Mouse (Mus musculus) ZHBTc4 (cell line): ENCODE measurements around the gene Lama2.

Experiments
- DNase-seq: peaks from one replicate; pipeline ENCODE4 v3.0.0-alpha.2; 2011; ENCODE audit warnings: low read depth, low spot score

Lama2 gene

DNA sequence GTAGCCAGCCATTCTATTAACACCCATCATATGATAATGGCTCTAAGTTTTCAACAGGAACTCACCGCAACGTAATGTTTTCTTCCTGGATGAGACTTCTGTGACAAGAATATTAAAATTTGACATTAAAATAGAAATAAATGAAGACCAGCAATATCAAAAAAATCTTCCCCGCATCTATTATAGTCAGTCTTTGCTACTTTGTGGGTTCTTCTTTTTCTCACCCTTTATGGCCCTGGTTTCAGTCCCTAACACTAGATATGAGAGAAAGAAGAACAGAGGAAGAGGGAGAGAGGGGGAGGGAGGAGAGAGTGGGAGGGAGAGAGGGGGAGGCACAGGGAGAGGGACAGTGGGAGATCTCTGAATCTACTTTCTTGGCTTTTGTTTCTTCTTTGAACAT, at the start of gene Lama2:
Gene Lama2, minus strand, starts transcription at position 101 of the 400 bp plus-strand sequence.
- DNase-seq: no peak

DNA sequence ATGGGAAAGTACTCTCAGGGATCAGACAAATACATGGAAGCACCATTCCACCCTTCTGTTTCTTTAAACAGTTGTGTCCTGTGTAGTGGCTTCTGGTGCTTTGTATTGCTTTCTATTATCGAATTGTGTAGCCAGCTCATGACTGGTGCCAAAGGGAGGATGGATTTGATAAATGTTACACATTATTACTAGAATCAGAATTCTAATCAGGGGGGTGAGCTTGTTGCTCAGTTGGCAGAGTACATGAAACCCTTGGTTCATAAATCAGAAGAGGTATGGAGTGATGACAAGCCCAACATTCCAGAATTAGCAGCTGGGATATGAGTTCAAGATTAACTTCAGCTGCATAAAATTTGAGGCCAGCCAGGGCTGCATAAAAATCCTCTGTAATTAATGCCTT, 44.8 kb upstream of the Lama2 start:
- no peak for DNase-seq

DNA sequence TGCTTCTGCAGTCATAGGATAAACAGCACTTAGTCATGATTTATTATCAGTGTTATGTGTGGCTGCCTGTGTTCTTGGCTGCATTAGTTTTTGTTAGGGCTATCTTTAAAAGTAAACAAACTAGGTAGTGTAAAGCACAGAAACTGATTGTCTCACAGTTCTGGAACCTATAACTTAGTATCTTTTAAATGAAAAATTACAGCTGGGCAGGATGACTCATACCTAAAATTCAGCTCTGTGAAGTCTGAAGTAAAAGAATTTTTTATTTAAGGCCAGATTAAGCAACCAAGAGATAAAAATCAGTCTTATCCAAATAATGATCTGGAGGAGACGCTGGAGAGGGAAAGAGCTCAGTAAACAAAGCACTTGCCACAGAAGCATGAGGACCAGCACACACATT, 43.8 kb upstream of the Lama2 start:
- no peak for DNase-seq

DNA sequence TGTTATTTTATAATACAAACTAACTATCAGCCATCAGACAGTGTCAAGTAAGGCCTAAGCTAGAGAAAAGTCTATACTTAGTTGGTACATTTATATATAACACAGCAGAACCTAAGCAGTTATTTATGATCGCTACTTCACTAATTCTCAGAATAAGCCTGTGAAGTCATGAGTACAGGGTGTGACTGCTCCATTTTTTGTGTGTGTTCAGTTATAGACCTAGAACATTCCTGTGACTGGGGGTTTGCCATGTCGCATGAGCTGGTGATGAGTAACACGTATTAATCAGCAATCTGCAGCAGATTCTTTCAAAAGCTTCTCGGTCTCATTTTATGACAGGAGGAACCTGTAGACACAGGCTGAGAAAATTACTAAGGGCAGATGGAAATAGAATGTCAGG, 34.6 kb upstream of the Lama2 start:
- no peak for DNase-seq

DNA sequence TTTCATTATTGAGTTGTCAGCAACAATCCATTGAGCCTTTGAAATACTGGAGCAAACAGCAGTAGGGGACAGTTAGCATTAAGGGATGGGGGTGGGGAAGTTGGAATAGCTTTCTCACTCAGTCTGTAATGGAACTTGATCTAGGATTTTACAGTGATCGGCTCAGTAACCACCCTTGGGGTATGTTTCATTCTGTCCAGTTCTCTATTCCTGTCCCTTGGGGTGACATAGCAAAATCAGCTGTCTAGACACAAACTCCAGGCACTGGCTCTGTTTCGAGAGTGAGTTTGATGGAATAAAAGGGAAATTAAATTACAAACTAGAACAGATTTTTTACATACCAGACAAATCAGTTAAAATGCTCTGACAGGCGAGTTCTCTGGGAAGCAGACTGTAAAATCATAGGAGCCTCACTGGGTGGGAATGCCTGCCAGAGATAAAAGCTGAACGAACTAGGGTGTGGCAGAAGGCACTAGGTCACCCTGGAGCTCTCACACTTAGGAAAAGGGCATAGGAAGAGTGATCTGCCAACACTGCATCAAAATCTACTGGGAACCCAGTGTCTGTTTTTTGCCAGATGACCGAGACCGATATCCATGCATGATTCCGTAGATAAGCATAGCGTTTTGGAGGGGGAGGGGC, 33.3 kb upstream of the Lama2 start:
- peak; percentile 13 for DNase-seq

- DNase-seq: no peak
Observed at GRCm38 (mm10) chr10:27635721-27636120, 16.2 kb upstream of the Lama2 start.

DNA sequence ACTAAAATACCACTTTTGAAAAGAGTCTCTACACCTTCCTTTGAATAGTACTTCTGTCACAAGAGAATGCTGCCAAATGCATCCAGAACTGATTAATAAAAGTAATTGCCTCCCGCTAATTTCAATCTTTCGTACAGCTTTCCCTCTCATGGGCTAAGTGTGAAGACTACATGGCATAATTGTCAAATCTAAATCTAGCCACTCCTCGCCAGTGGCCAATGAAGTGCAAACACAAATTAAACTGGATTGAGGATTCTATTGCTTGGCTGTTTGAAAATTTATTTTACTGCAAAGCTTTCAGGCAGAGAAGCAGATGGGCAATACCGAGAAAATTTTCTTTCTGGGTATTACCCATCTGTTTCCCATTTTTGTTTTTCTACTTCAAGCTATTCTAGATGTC, 11.4 kb upstream of the Lama2 start:
- DNase-seq: no peak

DNA sequence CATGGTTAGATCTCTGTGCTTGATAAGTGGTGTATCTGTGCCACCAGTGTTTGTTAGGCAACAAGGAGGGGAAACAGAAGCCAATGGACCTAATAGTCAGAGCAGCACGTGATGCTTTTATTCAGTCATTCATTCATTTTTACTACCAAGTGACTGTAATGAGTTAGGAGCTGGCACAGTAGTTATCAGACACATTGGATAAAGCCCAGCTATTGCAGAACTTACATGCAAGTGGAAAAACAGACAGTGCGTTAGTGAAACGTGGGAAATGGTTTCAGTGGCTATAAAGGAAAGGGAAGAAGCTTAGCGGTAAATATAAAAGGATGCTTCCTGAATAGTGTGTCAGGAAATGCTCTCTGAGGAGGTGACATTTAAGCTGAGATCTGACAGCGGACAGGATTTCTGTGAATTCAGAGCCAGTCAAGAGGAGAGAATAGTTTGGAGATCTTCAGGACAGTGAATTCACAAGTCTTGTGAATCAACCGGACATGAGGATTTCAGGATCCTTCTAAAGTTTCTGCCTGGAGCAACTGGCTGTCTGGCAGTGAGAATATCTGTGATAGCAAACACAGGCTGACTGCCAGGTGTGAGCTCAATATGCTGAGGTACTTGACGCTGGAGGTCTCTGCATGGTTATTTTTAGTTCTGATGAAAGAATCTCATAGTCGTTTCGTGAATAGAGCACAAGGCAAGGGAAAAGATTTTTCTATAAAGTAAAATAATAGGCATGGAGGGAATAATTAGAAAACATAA, 2.3 kb upstream of the Lama2 start:
- DNase-seq: no peak

DNA sequence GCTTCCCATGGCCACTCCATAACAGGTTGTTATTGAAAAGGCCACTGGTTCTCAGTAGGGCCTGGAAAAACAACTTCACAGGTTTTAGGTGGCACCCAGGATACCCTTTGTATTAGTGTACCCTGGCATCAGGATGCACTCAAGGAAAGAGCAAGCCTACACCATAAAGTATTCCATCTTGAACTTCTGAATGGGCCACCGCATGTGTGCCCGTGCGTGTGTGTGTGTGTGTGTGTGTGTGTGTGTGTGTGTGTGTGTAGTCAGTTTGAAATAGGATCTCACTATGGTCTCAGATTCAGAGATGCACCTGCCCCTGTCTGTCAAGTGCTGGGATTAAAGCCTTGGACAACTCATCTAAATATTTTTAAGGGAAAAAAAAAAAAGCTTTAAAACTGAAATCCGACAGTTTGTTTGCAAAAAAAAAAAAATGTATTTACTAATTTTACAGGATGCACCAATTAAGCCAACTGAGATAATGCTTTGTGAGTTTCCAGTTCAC, 2.0 kb downstream of the Lama2 start:
- no peak for DNase-seq

DNA sequence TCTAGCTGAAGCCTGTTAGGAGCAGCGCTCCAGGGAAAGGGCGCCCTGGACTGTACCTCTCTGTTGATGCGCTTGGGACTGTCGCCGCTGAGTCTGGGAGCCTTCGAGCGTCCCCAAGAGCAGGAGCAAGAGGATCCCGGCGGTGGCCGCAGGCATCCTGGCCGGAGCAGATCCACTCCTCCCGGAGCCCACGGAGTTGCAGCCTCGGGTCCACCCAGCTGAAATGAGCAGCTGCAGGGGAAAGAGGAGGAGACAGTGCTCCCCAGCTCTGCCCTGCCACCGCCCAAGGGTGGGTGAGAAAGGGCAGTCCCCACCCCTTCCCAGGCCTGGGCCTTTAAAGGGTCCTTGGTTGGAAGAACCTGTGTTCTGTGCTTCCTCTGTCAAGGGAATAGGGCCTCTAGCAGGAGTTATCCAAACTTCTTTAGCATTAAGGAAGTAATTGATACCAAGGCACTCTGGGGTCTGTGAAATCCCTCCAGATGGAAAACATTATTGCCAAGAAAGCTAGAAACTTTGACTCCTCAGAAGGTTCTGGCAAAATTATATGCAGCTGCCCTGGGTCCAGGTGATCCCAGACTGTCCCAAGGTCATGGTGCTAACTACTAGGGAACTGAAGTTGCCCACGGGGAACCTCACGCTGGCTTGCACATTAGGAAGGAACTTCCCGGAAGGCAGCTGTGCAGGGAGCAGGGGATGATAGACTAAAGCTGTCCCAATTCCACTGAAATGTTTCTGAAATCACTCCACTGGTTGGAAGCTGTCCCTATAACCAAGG, 2.7 kb downstream of the Lama2 start:
- DNase-seq: peak; percentile 38

DNA sequence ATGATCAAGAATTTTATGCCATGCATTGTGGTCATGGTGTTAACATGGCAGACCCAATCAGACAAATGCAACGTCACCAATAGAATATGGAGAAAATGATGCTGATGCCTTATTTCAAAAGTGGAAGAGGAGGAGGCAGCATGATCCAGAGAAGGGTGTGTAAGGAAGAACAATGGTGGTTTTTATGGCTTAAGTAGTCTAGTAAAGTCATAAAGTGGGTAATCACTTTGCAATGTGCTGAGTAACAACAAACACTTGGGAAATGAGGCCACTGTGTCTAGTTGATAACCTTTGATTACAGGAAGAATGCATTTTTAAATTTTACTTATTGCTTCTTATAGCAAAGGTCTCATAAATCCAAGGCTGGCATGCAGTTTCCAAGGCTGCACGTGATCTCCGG, 23.9 kb downstream of the Lama2 start:
- DNase-seq: no peak

DNA sequence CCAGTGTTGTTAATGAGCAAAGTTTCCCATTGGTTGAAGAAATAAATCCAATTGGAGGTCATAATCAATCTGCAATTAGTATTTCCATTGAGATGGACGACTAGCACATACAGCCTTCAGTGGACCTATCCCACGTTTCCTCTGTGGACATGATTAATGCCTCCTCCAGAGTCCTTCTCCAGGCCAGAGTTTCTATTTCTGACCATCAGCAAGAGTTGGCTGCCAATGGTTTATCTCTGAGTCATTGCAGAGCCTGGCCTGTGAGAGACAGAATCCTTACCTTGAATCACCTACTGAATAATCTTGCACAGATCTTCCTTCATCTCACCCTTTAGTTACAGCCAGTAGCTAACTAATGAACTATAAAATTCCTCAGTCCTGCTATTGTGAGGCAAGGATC, 86.3 kb downstream of the Lama2 start:
- no peak for DNase-seq

DNA sequence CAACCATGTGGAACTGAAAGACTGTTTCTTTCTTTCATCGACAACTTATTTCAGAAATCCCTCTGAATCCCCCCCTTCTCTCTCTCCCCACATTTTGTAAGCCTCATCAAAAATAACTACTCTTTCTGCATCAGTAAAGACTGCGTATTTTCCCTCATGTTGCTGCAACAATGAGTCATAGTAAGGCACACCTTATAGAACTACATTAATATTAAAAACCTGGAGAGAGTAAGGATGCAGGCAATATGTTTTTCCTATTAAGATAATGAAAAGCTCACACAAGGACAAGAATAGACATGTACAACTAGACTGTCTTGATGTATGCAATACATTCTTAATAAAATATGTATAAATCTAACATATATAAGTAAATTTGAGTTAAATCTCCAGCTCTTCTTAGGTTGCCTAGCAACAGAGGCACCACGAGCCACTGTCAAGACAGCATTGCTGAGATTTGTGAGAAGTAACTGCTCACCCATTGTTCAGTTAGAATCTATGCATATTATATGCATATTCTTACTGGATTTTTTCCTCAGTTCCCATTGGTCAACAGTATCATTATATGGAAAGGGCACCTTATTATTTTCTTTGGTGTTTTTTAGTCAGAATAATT, 110.6 kb downstream of the Lama2 start:
- no peak for DNase-seq

DNA sequence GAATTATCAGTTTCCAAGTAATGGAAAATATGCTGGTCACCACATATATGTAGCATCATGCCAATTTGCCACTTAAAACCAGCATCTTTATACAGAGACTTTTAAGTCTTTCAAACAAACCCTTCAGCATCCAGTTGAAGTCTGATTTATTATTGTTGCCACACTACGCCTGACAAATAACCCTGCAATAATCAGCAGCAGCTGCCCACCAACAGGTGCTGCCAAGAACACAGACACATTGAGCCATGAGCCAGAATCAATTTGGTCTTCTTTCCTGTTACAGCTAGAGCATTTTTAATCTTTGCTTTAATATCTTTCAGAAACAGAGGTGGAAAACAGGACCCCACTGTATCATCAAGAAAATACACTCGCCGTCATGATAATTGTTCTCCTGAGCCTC, 118.7 kb downstream of the Lama2 start:
- DNase-seq: no peak

DNA sequence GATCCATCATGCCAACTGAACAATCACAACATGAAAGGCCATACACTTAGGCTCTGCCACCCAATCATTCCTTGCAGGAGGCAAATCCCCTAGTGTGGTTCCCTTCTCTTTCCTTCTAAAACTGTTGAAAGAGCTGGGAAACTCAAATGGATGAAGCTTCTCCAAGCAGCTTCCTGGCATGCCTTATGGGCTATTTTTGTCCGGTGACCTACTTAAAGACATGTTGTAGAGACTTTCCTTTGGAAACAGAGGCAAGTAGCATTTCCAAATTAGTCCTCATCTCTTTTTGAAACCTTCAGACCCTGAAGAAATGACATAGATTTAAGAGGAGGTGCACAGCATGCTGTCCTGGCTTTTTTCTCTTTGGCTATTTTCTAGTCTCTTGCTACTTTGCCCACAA, 131.1 kb downstream of the Lama2 start:
- DNase-seq: no peak

DNA sequence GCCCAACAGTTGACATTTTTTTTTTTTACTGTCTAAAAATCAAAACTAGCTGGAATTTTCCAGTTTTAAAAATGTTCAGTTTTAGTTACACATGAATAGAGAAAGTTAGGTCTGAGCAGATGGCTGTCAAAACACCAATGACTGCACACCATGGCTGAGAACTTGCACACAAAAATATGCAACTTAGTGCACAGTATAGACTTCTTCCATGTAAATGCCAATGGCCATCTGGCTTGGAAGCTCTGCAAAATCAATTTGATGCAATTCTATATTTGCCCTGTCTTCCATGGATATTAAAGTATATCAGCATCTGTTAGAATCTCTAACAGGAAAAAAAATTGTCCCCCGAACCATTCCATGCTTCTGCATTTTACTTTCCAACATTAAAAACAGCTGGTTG, 135.5 kb downstream of the Lama2 start:
- no peak for DNase-seq

DNA sequence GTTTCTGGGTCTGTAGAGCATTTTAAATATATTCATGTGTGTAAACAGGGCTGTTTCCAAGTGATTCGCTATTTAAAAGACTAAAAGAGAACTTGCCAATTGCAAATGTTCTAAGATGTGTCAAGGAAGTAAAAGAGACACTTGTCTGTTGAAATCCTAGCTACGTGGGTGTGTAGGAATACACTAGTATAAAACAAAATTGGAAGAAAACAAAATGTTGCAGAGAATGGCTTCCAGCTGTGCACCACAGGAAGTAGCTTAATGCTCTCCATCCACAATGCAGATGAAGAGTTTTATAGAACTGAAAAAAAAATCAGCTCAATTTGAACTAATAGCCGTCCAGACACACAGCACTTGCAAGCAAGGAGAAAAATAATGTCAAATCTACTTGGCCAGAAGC, 144.0 kb downstream of the Lama2 start:
- no peak for DNase-seq

- no peak for DNase-seq
Observed at GRCm38 (mm10) chr10:27468274-27468673, 151.3 kb downstream of the Lama2 start.

DNA sequence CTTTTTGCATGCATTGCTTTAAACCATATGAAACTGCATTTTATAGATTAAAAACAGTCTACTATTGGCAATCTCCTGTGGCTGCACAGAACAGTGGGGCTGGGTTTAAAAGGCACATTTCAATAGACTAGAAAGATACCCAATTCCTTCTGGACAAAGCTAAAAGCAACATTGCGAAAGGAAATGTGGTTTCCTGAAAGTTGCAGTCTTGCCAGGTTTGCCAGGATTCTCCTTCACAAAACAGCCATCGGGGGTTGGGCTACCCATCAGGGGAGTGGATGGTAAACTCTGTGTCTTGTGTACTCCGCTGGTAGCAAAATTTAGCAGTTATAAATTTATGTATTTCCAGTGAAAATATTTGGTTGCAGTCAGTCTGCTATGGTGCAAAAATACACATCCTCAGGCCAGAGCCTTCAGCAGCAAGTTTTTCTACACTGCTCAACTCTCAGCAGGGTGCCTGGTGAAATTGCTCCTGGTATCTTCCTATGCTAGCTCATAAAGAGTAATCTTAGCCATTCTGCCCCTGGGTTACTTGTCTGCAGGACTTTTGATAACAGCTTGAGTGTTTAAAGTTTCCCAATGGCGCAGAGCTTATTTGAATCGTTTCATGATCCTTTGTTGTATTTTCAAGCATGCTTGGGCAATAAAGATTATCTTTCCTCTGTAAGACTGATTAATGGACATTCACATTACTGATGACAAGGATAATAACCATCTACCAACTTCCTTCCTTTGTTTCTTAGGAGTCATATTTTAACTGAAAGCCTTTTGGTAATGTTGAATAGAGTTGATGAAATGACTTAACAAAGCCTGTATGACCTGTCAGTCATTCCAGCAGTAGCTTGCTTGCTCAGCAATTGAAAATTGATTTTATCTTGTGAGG, 205.7 kb downstream of the Lama2 start:
- no peak for DNase-seq

DNA sequence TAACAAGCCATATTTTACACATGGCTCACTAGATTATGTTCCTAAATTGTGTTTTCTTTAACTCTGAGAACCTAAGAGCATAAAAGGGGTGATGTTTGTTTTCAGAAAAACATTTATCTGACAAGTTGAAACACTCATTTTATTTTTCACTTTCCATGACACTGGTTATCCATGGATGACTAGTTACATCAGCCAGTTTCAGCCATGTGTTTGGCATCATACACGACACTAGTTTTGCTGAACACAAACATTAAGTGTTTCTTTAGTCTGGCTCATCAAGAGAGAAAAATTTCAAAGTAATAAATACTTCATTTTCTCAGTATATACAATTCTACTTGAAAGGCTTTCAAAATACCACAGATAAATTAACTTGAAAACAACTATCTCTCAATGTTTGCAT, 228.8 kb downstream of the Lama2 start:
- DNase-seq: no peak

DNA sequence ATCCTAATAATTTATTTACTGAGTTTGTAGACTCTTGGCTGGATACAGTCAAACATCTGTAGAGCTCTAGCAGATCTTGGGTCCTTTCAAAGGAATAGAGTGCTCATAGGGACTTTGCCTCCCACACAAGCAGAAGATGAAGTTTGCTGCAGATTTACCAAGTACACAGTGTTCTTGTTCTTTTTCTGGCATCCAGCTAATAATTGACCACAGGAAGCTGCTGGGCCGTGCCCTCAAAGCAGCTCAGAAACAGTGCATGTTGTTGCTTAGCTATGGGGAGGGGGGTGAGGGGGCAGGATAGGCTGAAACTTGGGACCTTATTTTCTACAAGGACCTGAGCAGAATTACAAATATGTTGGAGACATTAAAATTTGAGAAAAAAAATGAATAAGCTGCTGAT, 232.0 kb downstream of the Lama2 start:
- DNase-seq: no peak
